24 mouse cellular contexts compared by ENCODE assay signal in the genomic region with DNA sequence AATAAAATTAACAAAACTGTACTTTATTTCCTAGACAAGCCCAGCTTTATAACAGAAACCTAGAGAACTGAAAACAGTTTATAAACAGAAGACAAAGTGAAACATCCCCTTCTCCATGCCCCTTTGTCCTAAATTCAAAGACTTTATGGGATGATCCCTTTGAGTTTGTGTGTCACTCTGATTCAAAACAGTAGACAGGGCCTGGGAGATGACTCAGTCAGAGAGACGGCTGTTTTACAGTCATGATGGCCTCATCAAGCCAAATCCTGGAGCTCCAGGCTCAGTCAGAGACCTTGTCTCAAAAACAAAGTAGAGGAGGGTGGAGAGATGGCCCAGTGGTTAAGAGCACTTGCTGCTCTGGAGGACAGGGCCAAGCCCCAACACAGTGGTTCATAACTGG. TPM values are rescaled to one million over a fixed set of nuclear protein-coding genes. Genes with fewer than 3 reads are reported as not detected.
DNase-seq lines count a peak whose midpoint lies in the region; ATAC-seq and TF ChIP-seq lines count a peak whose summit lies in the region.
"Had no signal": no experiment of that assay in that cellular context is flagged by ENCODE, and none has a peak within 500 bp of the region (broad histone marks: within the 10 kb centered on the region; RNA-seq: fewer than 3 reads in every experiment).

No protein-coding gene starts in this region.

- H3K9ac ChIP-seq in midbrain, embryonic 11.5 days (ENCODE audit: low read length): no peak overlapping the region
- no peak overlapping the region for H3K9ac ChIP-seq in intestine, embryonic 14.5 days (ENCODE audit: low read length)
- H3K9ac ChIP-seq: embryonic facial prominence, embryonic 13.5 days; forebrain, embryonic 12.5 days; heart, embryonic 15.5 days; hindbrain, embryonic 13.5 days had no signal

- no peak overlapping the region for H3K4me3 ChIP-seq in midbrain, embryonic 11.5 days (ENCODE audit: low read depth, low read length)
- H3K4me3 ChIP-seq in midbrain, embryonic 10.5 days: no peak overlapping the region
- no peak overlapping the region for H3K4me3 ChIP-seq in intestine, embryonic 14.5 days (ENCODE audit: low read depth, low read length)
- H3K4me3 ChIP-seq in small intestine, adult 2 months (ENCODE audit: low read depth, low read length): no peak overlapping the region
- H3K4me3 ChIP-seq: embryonic facial prominence, embryonic 13.5 days; forebrain, embryonic 12.5 days; heart, embryonic 15.5 days; hindbrain, embryonic 13.5 days had no signal

- 0 out of 2 replicates have a peak, but pooled peaks cover 2% of the 10 kb centered on the region for H3K27me3 ChIP-seq in midbrain, embryonic 11.5 days (ENCODE audit: control insufficient read depth, insufficient read depth, low read length)
- H3K27me3 ChIP-seq in midbrain, embryonic 10.5 days (ENCODE audit: low read depth, poor library complexity, severe bottlenecking): peaks cover 30% of the 10 kb centered on the region
- H3K27me3 ChIP-seq in intestine, embryonic 14.5 days (replicated peaks; ENCODE audit: control insufficient read depth, insufficient read depth, low read length): no peaks in the 10 kb centered on the region
- no peaks in the 10 kb centered on the region for H3K27me3 ChIP-seq in small intestine, adult 2 months (ENCODE audit: control insufficient read depth, insufficient read depth, low read length)
- H3K27me3 ChIP-seq: embryonic facial prominence, embryonic 13.5 days; heart, embryonic 15.5 days; hindbrain, embryonic 13.5 days had no signal

- H3K4me1 ChIP-seq in midbrain, embryonic 11.5 days (ENCODE audit: control insufficient read depth, insufficient read depth, low read length): no peaks in the 10 kb centered on the region
- H3K4me1 ChIP-seq in midbrain, embryonic 10.5 days: peaks cover 20% of the 10 kb centered on the region
- peaks cover 12% of the 10 kb centered on the region for H3K4me1 ChIP-seq in intestine, embryonic 14.5 days (replicated peaks; ENCODE audit: control insufficient read depth, insufficient read depth, low read length)
- H3K4me1 ChIP-seq in small intestine, adult 2 months (ENCODE audit: control insufficient read depth, insufficient read depth, insufficient read length, low read length): peaks cover 12% of the 10 kb centered on the region; the same call in 1 of the 2 replicates

- TF ChIP-seq POLR2A in small intestine, adult 2 months (IDR thresholded peaks at IDR 0.05; ENCODE audit: low read depth, low read length): no peak

- peak; percentile 40 for DNase-seq in adrenal gland, adult 8-10 months
- no peak for DNase-seq in adrenal gland, postnatal 25 days
- DNase-seq in midbrain, embryonic 11.5 days (ENCODE audit: low spot score, missing footprints): peak; percentile 75
- DNase-seq in midbrain, embryonic 10.5 days (ENCODE audit: low spot score): no peak
- no peak for DNase-seq in intestine, embryonic 14.5 days (ENCODE audit: low spot score)
- DNase-seq in lung, adult 18-20 months: no peak
- no peak for DNase-seq in thymus, postnatal 10 days (ENCODE audit: low spot score in 2 of 2)
- DNase-seq: cerebellum, adult 11-12 months; cerebellum, adult 9-10 months; cerebellum, postnatal 25 days; gastrocnemius, postnatal 10 days; heart, adult 18-20 months; heart, postnatal 14 days; kidney, adult 11 months had no signal

- no peak for TF ChIP-seq CTCF in small intestine, adult 2 months (IDR thresholded peaks at IDR 0.05; ENCODE audit: extremely low read depth, insufficient read length, insufficient replicate concordance, low read depth, low read length)

- no peak for ATAC-seq in midbrain, embryonic 11.5 days (ENCODE audit: low FRiP score)
- ATAC-seq in intestine, embryonic 14.5 days (replicated peaks; ENCODE audit: low FRiP score, low TSS enrichment, low read depth): no peak
- ATAC-seq: CD4-positive, CD25-positive, alpha-beta regulatory T cell, adult 4 months; forebrain, embryonic 16.5 days; hindbrain, postnatal 0 days had no signal

- H3K4me2 ChIP-seq in midbrain, embryonic 11.5 days: no peak overlapping the region
- H3K4me2 ChIP-seq in intestine, embryonic 14.5 days (ENCODE audit: low read length): no peak overlapping the region
- H3K4me2 ChIP-seq: embryonic facial prominence, embryonic 13.5 days; forebrain, embryonic 12.5 days; heart, embryonic 11.5 days; heart, embryonic 15.5 days; hindbrain, embryonic 13.5 days had no signal

- no peaks in the 10 kb centered on the region for H3K9me3 ChIP-seq in midbrain, embryonic 11.5 days (ENCODE audit: control insufficient read depth, low read length)
- no peaks in the 10 kb centered on the region for H3K9me3 ChIP-seq in midbrain, embryonic 10.5 days (replicated peaks)
- H3K9me3 ChIP-seq in intestine, embryonic 14.5 days (ENCODE audit: control insufficient read depth, low read length): no peaks in the 10 kb centered on the region
- H3K9me3 ChIP-seq: embryonic facial prominence, embryonic 13.5 days; forebrain, embryonic 12.5 days; G1E; heart, embryonic 15.5 days; hindbrain, embryonic 13.5 days had no signal

- WGBS in midbrain, embryonic 11.5 days: 85% methylated on average over 1 of the region's 1 CpGs
- 92% methylated on average over 1 of the region's 1 CpGs for WGBS in midbrain, embryonic 10.5 days
- 80% methylated on average over 1 of the region's 1 CpGs for WGBS in intestine, embryonic 14.5 days
- 67% methylated on average over 1 of the region's 1 CpGs for WGBS in small intestine, adult 2 months

- H3K36me3 ChIP-seq in midbrain, embryonic 11.5 days (ENCODE audit: control insufficient read depth, insufficient read depth, low read length): no peaks in the 10 kb centered on the region
- H3K36me3 ChIP-seq in midbrain, embryonic 10.5 days: no peaks in the 10 kb centered on the region
- H3K36me3 ChIP-seq in intestine, embryonic 14.5 days (ENCODE audit: control insufficient read depth, insufficient read depth, low read length): no peaks in the 10 kb centered on the region
- no peaks in the 10 kb centered on the region for H3K36me3 ChIP-seq in small intestine, adult 2 months (ENCODE audit: control insufficient read depth, insufficient read depth, low read length)
- H3K36me3 ChIP-seq: embryonic facial prominence, embryonic 13.5 days; forebrain, embryonic 12.5 days; G1E; heart, embryonic 15.5 days; hindbrain, embryonic 13.5 days had no signal

- H3K27ac ChIP-seq in midbrain, embryonic 11.5 days (ENCODE audit: low read depth, low read length): no peak overlapping the region
- no peak overlapping the region for H3K27ac ChIP-seq in midbrain, embryonic 10.5 days (replicated peaks)
- H3K27ac ChIP-seq in intestine, embryonic 14.5 days (ENCODE audit: low read depth): 0 out of 2 replicates have a peak overlapping the region, but pooled peaks have one; percentile 5
- peak overlapping the region; percentile 89 for H3K27ac ChIP-seq in small intestine, adult 2 months (ENCODE audit: insufficient read depth, low read depth, low read length)
- H3K27ac ChIP-seq: embryonic facial prominence, embryonic 13.5 days; forebrain, embryonic 12.5 days; heart, embryonic 15.5 days; hindbrain, embryonic 13.5 days; hindbrain, postnatal 0 days had no signal

RNA-seq across cellular contexts. Expression of a gene that starts 2.7 kb away (rescaled TPM):
- total RNA-seq in adrenal gland, adult 8-10 months (2022): 100 to 1,000 TPM in 3 of 4 experiments, 10 to 100 TPM in 1; 89.8 to 110 (median 102) TPM
- total RNA-seq in adrenal gland, postnatal 25 days (2021): 119 and 128 TPM in 2 replicates
- polyA plus RNA-seq in midbrain, embryonic 11.5 days (2014; fragmentation: Nextera tagmentation; extraction: Ambion mirVana): 29.6 and 31.1 TPM in 2 replicates
- polyA plus RNA-seq in midbrain, embryonic 10.5 days (2016; fragmentation: Nextera tagmentation; extraction: Ambion mirVana): 19.7 and 22.5 TPM in 2 replicates
- 73.7 and 73.8 TPM in 2 replicates for polyA plus RNA-seq in intestine, embryonic 14.5 days (2014; fragmentation: Nextera tagmentation; extraction: Ambion mirVana)
- 20.1 and 45.8 TPM in 2 replicates for polyA plus RNA-seq in small intestine, adult 2 months (2012; rRNA removed)

RNA-seq across cellular contexts. Expression of a gene that starts 29.5 kb away (rescaled TPM):
- total RNA-seq in adrenal gland, adult 8-10 months (2022): 10 to 100 TPM; 63.8 to 85.7 (median 71.5) TPM
- 65.0 and 77.2 TPM in 2 replicates for total RNA-seq in adrenal gland, postnatal 25 days (2021)
- 30.6 and 34.2 TPM in 2 replicates for polyA plus RNA-seq in midbrain, embryonic 11.5 days (2014; fragmentation: Nextera tagmentation; extraction: Ambion mirVana)
- polyA plus RNA-seq in midbrain, embryonic 10.5 days (2016; fragmentation: Nextera tagmentation; extraction: Ambion mirVana): 22.6 and 24.7 TPM in 2 replicates
- 15.8 and 17.5 TPM in 2 replicates for polyA plus RNA-seq in intestine, embryonic 14.5 days (2014; fragmentation: Nextera tagmentation; extraction: Ambion mirVana)
- 2.5 and 3.8 TPM in 2 replicates for polyA plus RNA-seq in small intestine, adult 2 months (2012; rRNA removed)

Comparison
In these comparisons a context has a peak if more than half of its experiments do, and no peak if none do; other contexts are left out.
1. DNase-seq: peak in adrenal gland, adult 8-10 months (single experiment) and midbrain, embryonic 11.5 days (single experiment); none in adrenal gland, postnatal 25 days (single experiment), midbrain, embryonic 10.5 days (single experiment), intestine, embryonic 14.5 days (single experiment), lung, adult 18-20 months (0 of 2) and thymus, postnatal 10 days (0 of 2).
2. H3K27ac ChIP-seq: peak in intestine, embryonic 14.5 days (single experiment) and small intestine, adult 2 months (single experiment); none in midbrain, embryonic 11.5 days (single experiment) and midbrain, embryonic 10.5 days (single experiment).